Mouse (Mus musculus): ENCODE results near the gene Sh2b3. TPM values are rescaled to one million over a fixed set of nuclear protein-coding genes. Genes with fewer than 3 reads are reported as not detected.

Sh2b3 gene
- polyA plus RNA-seq, 1 experiment from 2014 or later: 4.8 TPM

DNA sequence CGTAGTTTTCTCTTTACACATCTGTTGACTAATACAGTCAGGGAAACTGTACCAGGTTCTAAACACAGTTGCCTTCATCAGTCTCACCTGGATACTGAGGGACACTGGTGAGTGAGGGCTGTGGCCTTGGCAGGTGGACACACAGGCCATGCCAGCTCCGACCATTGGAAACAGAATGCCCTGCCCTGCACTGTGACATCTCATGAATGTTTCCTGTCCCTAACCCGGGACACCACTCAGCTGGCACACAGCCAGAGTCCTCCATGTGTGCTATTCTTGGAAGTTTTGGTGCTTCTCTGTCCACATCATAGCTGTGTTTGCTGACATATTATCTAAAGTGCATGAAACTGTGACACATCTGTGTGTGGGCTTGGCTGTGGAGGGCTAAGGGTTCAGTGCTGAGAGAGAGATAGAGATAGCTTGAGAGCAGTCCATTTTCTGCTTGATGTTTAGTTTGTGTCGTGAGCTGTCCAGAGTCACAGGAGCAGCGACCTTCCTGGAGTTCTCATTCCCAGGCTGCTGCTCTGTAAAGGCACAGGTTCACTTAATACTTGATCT, 27.7 kb downstream of the Sh2b3 start:
- no peaks in the 10 kb centered on the region for H3K9me3 ChIP-seq (replicated peaks)
- no peak overlapping the region for H3K4me2 ChIP-seq
- WGBS: 85% methylated on average over 5 of the region's 5 CpGs
- H3K27ac ChIP-seq: peak overlapping the region; percentile 0; the same call in 1 of the 2 replicates
- H3K27me3 ChIP-seq: no peaks in the 10 kb centered on the region
- peaks cover 65% of the 10 kb centered on the region for H3K36me3 ChIP-seq (ENCODE audit: poor library complexity, severe bottlenecking)
- H3K4me3 ChIP-seq: no peak overlapping the region
- no peak overlapping the region for H3K9ac ChIP-seq
- no peak for ATAC-seq
- H3K4me1 ChIP-seq: peaks cover 4% of the 10 kb centered on the region; the same call in 1 of the 2 replicates

DNA sequence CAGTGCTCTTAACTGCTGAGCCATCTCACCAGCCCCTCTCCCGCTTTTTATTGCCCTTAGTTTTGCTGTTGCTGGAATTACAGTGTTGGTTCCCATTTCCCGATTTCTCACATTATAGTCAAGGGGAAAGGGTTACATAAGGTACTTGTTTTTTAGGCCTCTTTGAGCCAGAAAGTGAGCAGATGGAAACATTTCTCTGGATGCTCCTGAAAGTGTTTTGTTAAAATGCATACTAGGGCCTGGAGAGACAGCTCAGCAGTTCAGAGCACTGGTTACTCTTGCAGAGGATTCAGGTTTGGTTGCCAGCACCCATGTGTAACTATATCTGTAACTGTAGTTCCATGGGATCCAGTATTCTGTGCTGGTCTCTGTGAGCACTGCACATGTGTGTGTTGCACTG, 29.2 kb downstream of the Sh2b3 start:
- Histone ChIP-seq H3K9ac (no peak overlapping the region), H3K27ac (no peak overlapping the region), H3K4me2 (no peak overlapping the region), H3K27me3 (no peaks in the 10 kb centered on the region), H3K4me3 (no peak overlapping the region), H3K4me1 (peaks cover 4% of the 10 kb centered on the region; the same call in 1 of the 2 replicates), H3K9me3 (replicated peaks) (no peaks in the 10 kb centered on the region), H3K36me3 (ENCODE audit: poor library complexity, severe bottlenecking) (peaks cover 68% of the 10 kb centered on the region)
- WGBS: 97% methylated on average over 2 of the region's 2 CpGs
- no peak for ATAC-seq

- Histone ChIP-seq H3K27me3 (no peaks in the 10 kb centered on the region), H3K4me2 (no peak overlapping the region), H3K9me3 (replicated peaks) (no peaks in the 10 kb centered on the region), H3K4me1 (peaks cover 4% of the 10 kb centered on the region; the same call in 1 of the 2 replicates), H3K4me3 (no peak overlapping the region), H3K9ac (no peak overlapping the region), H3K36me3 (ENCODE audit: poor library complexity, severe bottlenecking) (peaks cover 67% of the 10 kb centered on the region), H3K27ac (no peak overlapping the region)
- 79% methylated on average over 3 of the region's 3 CpGs for WGBS
- no peak for ATAC-seq
Observed at GRCm38 (mm10) chr5:121807186-121807585, 30.3 kb downstream of the Sh2b3 start.

DNA sequence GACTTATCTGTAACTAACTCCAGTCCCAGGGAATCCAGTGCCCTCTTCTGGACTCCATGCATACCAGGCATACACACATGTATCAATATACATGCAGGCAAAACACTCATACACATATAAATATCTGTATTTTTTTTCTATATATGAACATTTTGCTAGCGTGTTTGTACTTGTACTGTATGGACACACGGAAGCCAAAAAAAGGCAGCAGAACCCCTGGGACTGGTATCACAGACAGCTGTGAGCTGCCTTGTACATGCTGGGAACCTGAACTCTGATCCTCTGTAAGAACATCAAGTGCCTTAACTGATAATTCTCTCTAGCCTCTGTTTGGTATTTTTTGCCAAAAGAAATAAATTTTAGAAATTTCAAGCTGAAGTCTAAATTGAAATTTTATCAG, 39.0 kb downstream of the Sh2b3 start:
- Histone ChIP-seq H3K27me3 (no peaks in the 10 kb centered on the region), H3K4me3 (no peak overlapping the region), H3K9me3 (replicated peaks) (no peaks in the 10 kb centered on the region), H3K9ac (no peak overlapping the region), H3K4me1 (no peaks in the 10 kb centered on the region), H3K36me3 (ENCODE audit: poor library complexity, severe bottlenecking) (peaks cover 76% of the 10 kb centered on the region), H3K4me2 (no peak overlapping the region), H3K27ac (no peak overlapping the region)
- ATAC-seq: no peak
- 99% methylated on average over 2 of the region's 2 CpGs for WGBS

- H3K9me3 ChIP-seq (replicated peaks): no peaks in the 10 kb centered on the region
- no peak overlapping the region for H3K4me3 ChIP-seq
- peaks cover 71% of the 10 kb centered on the region for H3K36me3 ChIP-seq (ENCODE audit: poor library complexity, severe bottlenecking)
- no peaks in the 10 kb centered on the region for H3K4me1 ChIP-seq
- ATAC-seq: no peak
- WGBS: 84% methylated on average over 3 of the region's 3 CpGs
- H3K9ac ChIP-seq: no peak overlapping the region
- no peak overlapping the region for H3K27ac ChIP-seq
- no peaks in the 10 kb centered on the region for H3K27me3 ChIP-seq
- no peak overlapping the region for H3K4me2 ChIP-seq
Observed at GRCm38 (mm10) chr5:121795800-121796199, 41.6 kb downstream of the Sh2b3 start.

DNA sequence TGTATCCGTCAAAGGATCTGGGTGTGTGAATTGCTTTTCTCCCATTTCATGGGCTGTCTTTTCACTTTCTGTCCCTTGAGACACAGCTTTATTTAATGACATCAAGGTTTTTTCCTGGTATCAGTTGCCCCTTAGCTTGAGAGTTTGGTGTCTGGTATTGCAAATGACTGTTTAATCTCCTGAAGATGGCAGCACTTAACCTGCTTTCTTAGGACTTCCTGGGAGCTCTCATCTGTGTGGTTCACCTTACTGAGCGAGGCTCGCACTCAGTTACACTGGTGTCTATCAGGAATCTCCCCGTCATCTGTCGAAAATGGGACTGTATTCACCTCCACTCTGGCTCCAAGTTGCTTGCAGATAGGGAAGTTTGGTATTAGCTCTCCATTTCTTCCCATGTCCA, 46.4 kb downstream of the Sh2b3 start:
- Histone ChIP-seq H3K4me1 (no peaks in the 10 kb centered on the region), H3K27ac (no peak overlapping the region), H3K9me3 (replicated peaks) (no peaks in the 10 kb centered on the region), H3K36me3 (ENCODE audit: poor library complexity, severe bottlenecking) (peaks cover 64% of the 10 kb centered on the region), H3K9ac (no peak overlapping the region), H3K4me2 (no peak overlapping the region), H3K4me3 (no peak overlapping the region), H3K27me3 (no peaks in the 10 kb centered on the region)
- no peak for ATAC-seq
- 92% methylated on average over 5 of the region's 5 CpGs for WGBS

DNA sequence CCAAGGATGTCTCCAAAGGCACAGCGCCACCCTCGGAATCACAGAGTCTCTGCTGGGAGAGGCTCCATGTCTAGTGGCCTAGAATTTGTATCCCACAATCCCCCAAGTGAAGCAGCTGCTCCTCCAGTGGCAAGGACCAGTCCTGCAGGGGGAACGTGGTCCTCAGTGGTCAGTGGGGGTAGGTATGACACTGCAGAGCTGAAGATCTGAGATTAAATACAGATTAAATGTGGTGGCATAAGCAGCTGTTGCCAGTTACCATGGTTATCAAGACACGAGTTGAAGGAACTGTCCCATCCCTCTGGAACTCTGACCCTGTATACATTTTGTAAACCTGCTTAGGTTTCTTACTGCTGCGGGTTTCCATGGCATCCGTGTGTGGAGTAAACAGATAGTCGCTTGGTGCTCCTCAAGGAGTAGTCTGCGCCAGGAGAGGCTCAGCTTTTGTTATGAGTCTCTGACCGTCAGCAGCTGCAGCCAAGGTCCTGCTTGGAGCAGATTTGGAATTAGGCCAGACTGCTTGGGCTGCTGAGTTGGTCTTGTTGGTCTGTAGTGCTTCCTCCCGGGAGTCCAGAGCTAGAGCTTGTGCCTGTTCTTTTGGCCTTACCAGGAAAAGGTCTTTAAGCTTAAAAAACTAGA, 53.5 kb downstream of the Sh2b3 start:
- ATAC-seq: no peak
- Histone ChIP-seq H3K27ac (0 out of 2 replicates have a peak overlapping the region, but pooled peaks have one; percentile 27), H3K9me3 (replicated peaks) (no peaks in the 10 kb centered on the region), H3K4me3 (no peak overlapping the region), H3K4me2 (no peak overlapping the region), H3K36me3 (ENCODE audit: poor library complexity, severe bottlenecking) (peaks cover 60% of the 10 kb centered on the region), H3K27me3 (no peaks in the 10 kb centered on the region), H3K4me1 (peaks cover 10% of the 10 kb centered on the region), H3K9ac (no peak overlapping the region)
- WGBS: 71% methylated on average over 10 of the region's 10 CpGs

DNA sequence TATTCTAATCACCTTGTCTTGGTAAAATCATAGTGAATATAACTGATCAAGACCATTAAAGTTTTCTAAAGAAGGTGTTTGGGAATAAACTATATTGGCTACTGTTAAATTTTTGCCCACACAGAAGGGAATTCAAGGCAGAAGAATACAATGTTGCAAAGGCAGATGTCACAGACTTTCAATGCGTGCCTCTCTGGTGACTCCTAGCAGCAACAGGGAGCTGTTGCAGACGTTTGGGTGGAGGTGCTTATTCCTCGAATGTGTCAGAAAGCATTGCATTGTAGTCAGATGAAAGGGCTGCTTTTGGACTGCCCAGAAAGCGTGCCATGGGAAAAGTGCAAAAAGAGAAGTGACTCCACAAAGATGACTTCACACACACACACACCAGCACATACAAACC, 55.0 kb downstream of the Sh2b3 start:
- Histone ChIP-seq H3K4me2 (no peak overlapping the region), H3K27ac (no peak overlapping the region), H3K27me3 (no peaks in the 10 kb centered on the region), H3K36me3 (ENCODE audit: poor library complexity, severe bottlenecking) (peaks cover 62% of the 10 kb centered on the region), H3K9ac (no peak overlapping the region), H3K9me3 (replicated peaks) (no peaks in the 10 kb centered on the region), H3K4me3 (no peak overlapping the region), H3K4me1 (peaks cover 19% of the 10 kb centered on the region)
- no peak for ATAC-seq
- WGBS: 53% methylated on average over 4 of the region's 4 CpGs

- peaks cover 58% of the 10 kb centered on the region for H3K36me3 ChIP-seq (ENCODE audit: poor library complexity, severe bottlenecking)
- H3K4me3 ChIP-seq: no peak overlapping the region
- no peaks in the 10 kb centered on the region for H3K27me3 ChIP-seq
- ATAC-seq: no peak
- no peaks in the 10 kb centered on the region for H3K9me3 ChIP-seq (replicated peaks)
- 81% methylated on average over 5 of the region's 5 CpGs for WGBS
- no peak overlapping the region for H3K9ac ChIP-seq
- peaks cover 19% of the 10 kb centered on the region for H3K4me1 ChIP-seq
- no peak overlapping the region for H3K4me2 ChIP-seq
- no peak overlapping the region for H3K27ac ChIP-seq
Observed at GRCm38 (mm10) chr5:121780180-121780579, 57.3 kb downstream of the Sh2b3 start.

DNA sequence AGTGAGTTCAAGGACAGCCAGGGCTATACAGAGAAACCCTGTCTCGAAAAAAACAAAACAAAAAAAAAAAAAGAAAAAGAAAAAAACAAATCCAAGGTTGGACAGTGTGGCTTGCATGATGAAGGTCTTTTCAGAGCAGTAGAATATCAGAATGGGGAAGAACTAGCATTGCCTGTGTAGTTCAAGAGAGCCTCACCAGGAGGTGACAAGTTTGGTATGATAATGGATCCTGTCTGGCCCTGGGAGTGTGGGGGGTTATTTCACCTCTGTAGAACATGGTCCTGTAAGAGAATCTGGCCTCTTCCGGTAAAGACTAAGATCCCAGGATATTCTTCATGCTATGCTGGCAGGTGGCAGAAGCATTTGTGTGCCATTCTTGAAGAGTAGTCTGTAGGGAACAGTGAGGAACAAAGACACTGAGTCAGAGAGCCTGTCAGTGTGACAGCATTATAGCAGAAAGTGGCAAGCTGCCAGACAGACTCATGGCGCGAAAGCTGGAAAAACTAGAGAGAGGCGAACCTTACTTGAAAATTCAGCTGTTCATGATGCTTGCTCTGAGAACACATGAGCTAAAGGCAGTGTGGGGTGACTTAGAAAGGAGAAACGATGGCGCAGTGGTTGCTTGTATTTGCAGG, 58.8 kb downstream of the Sh2b3 start:
- Histone ChIP-seq H3K27me3 (no peaks in the 10 kb centered on the region), H3K9ac (0 out of 2 replicates have a peak overlapping the region, but pooled peaks have one; percentile 18), H3K36me3 (ENCODE audit: poor library complexity, severe bottlenecking) (peaks cover 57% of the 10 kb centered on the region), H3K4me3 (no peak overlapping the region), H3K9me3 (replicated peaks) (no peaks in the 10 kb centered on the region), H3K4me2 (no peak overlapping the region), H3K27ac (peak overlapping the region; percentile 81), H3K4me1 (peaks cover 13% of the 10 kb centered on the region)
- ATAC-seq: peak; percentile 81
- 40% methylated on average over 7 of the region's 7 CpGs for WGBS

GRCm38 (mm10) chr5:121771611-121772010, 65.8 kb downstream of the Sh2b3 start:
- Histone ChIP-seq H3K9me3 (replicated peaks) (no peaks in the 10 kb centered on the region), H3K27me3 (no peaks in the 10 kb centered on the region), H3K4me1 (no peaks in the 10 kb centered on the region), H3K4me2 (no peak overlapping the region), H3K27ac (no peak overlapping the region), H3K4me3 (no peak overlapping the region), H3K9ac (no peak overlapping the region), H3K36me3 (ENCODE audit: poor library complexity, severe bottlenecking) (peaks cover 56% of the 10 kb centered on the region)
- 91% methylated on average over 3 of the region's 3 CpGs for WGBS
- no peak for ATAC-seq

- H3K9me3 ChIP-seq (replicated peaks): no peaks in the 10 kb centered on the region
- no peak overlapping the region for H3K9ac ChIP-seq
- H3K4me1 ChIP-seq: no peaks in the 10 kb centered on the region
- no peak overlapping the region for H3K4me3 ChIP-seq
- peaks cover 41% of the 10 kb centered on the region for H3K36me3 ChIP-seq (ENCODE audit: poor library complexity, severe bottlenecking)
- ATAC-seq: no peak
- no peak overlapping the region for H3K27ac ChIP-seq
- no peaks in the 10 kb centered on the region for H3K27me3 ChIP-seq
- 92% methylated on average over 7 of the region's 7 CpGs for WGBS
- H3K4me2 ChIP-seq: no peak overlapping the region
Observed at GRCm38 (mm10) chr5:121769827-121770226, 67.6 kb downstream of the Sh2b3 start.
